Mouse (Mus musculus) lung, postnatal 4 days (tissue): ENCODE data around the gene Rab5c.

ENCODE experiments used
- DNase-seq, 2 experiments: peaks; one replicate each; pipeline ENCODE4 v3.0.0; 2021

Rab5c gene

GRCm38 (mm10) chr11:100750127-100750526 lies 12.1 kb upstream of the Rab5c start:
- no peak for DNase-seq

DNA sequence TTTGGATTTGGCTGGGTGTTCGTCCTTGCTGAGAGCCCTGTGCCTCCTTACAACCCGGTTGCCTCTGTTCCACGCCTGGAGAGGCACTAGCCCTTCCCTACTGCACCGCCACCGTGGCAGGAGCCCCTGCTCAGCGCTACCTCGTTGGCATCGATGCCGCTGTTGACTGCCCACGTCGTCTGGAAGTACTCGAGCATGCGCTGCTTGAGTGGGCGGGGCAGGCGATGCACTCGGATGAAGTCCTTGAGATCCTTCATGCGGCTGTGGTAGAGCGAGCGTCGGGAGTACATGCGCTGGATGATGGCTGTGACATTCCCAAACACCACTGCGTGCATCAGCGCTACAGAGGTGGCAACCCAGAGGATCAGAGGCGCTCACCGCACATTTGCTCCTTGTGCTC lies 11.5 kb upstream of the Rab5c start:
- DNase-seq: no peak

- DNase-seq: no peak
Observed at GRCm38 (mm10) chr11:100748620-100749019, 10.6 kb upstream of the Rab5c start.

GRCm38 (mm10) chr11:100747114-100747513 lies 9.1 kb upstream of the Rab5c start:
- DNase-seq: no peak

GRCm38 (mm10) chr11:100746546-100746945 lies 8.5 kb upstream of the Rab5c start:
- no peak for DNase-seq

DNA sequence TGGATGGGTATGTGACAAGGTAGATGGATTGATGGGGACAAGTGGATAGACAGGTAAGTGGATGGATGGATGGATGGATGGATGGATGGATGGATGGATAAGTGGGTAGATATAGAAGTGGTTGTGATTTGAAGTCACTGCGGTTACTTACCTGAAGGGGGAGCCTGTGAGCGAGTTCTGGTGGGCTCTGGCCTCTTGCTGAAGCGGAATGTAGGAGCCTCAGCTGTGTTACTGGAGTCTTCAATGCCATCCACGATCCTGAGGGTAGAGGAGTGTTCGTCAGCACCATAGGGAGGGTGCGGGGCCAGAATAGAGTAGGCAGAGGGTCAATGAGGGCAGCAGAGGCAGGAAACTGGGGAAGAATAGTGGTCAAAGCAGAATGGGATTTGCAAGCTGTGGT lies 7.1 kb upstream of the Rab5c start:
- peak in 1 of 2 experiments; percentile 64 for DNase-seq

DNA sequence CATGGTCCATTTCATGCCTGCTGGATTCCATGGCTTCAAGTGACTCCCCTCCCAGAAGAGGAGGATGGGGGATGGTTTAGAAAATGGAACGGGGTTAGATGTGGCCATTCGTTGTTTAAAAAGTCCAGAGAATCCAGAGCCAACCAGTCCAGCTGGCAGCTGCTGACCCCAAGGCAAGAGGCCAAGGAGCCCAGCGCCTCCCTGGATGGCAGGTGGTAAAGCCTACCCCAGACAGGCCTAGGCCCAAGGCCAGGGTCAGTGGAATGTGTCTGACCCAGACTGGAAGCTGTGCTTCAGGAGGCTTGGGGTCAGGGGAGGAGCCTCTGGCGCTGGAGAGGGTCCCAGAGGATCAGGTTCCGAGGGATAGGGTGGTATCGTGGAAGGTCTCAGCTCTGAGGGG lies 3.3 kb upstream of the Rab5c start:
- DNase-seq: peak in 1 of 2 experiments; percentile 38

GRCm38 (mm10) chr11:100738749-100739148 lies 734 bp upstream of the Rab5c start:
- no peak for DNase-seq

GRCm38 (mm10) chr11:100737105-100737733 lies 796 bp downstream of the Rab5c start:
- no peak for DNase-seq

DNA sequence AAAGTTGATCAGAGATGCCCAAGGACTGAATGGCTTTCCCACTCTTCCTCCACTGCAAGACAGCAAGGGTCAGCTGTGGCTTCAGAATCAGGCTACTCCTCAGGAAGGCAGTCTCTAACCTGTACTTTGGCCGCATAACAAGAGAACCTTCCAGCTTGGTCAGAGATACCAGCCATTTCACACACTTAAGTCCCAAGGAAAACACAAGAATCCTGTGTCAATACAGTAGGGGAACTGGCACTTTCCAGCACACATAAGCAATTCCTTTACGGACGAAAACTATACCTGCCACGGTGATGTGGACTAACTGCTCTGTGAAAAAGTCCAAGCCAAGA lies 1.3 kb downstream of the Rab5c start:
- DNase-seq: no peak

DNA sequence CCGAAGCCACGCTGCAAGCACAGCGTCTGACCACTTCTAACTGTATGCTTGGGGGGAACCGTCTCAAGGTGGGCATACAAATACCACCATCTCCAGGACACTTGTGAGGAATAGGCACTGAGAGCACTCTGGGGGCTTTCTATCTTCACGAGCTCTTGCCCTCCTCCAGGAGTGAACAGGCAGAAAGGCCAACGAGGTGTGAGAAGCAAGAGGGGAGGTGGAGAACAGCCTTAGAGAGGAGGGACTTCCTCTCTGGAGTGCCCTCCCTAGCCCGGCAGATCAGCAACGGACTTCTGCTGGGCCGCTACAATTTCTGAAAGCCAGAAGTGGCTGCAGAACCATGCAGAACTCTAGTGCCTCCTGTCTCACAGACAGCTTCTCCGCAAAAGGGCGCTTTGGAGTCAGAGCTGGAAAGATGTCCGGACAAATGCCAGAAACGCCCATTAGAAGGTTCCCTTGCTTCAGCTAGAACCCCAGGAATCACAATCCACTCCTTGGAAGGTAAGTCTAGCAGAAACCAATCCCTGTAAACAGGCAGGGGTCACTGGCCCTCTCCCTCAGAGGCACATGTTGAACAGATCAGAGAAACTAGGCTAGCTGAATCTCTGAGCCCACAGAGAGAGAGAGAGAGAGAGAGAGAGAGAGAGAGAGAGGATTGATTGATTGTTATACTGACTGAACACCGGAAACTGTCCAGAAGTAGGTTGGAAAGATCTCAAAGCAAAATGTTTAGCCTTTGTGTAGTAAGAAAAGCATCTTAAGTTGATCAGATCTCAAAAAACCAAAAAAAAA lies 1.9 kb downstream of the Rab5c start:
- DNase-seq: no peak

DNA sequence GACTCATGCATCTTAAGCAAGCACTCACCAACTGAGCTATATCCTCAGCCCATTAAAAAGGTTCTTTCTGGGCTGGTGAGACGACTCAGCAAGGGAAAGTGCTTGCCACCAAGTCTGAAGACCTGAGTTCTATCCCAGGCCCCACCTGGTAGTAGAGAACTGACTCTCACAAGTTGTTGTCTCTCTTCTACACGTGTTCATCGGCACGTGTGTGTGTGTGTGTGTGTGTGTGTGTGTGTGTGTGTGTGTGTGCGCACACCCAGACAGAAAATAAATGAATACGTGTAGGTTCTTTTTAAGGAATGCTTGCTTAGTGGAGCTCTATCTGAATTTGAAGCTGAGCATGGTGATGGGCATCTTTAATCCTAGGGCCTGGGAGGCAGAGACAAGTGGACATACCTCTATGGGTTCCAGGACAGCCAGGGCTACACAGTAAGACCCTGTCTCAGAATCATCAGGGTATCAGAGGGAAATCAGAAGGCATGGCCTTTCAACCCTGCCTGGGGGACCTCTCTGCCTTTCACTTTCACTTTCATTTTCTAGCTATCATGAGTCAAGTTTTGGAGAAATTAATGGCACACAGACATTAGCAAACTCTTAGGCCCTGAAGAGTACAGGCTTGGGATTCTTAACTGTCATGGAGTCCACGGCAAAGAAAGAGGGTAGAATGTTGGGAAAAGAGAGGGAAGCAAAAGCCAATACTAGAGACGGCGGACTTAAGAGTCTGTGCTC lies 2.7 kb downstream of the Rab5c start:
- DNase-seq: no peak

DNA sequence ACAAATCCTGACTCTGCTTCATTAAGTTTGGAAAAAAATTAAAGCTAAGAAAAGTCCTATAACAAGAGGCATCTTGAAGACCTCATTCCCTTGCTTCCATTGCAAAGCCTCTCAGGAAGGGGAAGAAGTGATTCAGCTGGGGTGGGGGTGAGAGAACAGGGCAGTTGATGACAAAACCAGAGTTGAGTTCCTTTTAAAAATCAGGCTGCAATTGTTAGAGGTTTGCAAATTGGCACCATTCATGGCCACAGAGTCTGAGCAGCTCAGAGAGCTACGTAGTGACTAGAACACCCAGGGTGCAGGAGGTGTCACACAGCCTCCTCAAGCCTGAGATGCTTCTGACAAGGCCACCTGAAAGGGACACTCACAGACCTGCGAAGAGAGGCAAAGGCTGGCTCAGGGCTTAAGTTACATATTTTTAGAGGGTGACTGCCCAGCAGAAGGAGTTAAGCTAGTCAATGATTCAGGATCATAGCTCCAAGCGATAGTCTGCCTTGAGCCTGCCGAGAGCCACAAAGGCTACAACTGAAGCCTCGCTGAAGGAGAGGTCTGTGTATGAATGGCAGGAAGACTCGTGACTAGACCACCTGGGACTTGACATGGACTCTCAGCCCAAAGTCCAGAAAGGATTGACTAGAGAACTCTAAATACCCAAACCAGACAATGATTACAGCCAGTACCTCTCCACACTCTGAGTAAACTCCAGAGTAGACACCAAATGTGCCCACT lies 7.4 kb downstream of the Rab5c start:
- no peak for DNase-seq

GRCm38 (mm10) chr11:100729976-100730375 lies 8.0 kb downstream of the Rab5c start:
- DNase-seq: no peak

GRCm38 (mm10) chr11:100728601-100729000 lies 9.4 kb downstream of the Rab5c start:
- DNase-seq: no peak

GRCm38 (mm10) chr11:100727201-100727600 lies 10.8 kb downstream of the Rab5c start:
- DNase-seq: no peak

- DNase-seq: peak; percentile 58 to 72
Observed at GRCm38 (mm10) chr11:100724919-100725512, 13.0 kb downstream of the Rab5c start.

GRCm38 (mm10) chr11:100722493-100723028 lies 15.5 kb downstream of the Rab5c start:
- DNase-seq: no peak

DNA sequence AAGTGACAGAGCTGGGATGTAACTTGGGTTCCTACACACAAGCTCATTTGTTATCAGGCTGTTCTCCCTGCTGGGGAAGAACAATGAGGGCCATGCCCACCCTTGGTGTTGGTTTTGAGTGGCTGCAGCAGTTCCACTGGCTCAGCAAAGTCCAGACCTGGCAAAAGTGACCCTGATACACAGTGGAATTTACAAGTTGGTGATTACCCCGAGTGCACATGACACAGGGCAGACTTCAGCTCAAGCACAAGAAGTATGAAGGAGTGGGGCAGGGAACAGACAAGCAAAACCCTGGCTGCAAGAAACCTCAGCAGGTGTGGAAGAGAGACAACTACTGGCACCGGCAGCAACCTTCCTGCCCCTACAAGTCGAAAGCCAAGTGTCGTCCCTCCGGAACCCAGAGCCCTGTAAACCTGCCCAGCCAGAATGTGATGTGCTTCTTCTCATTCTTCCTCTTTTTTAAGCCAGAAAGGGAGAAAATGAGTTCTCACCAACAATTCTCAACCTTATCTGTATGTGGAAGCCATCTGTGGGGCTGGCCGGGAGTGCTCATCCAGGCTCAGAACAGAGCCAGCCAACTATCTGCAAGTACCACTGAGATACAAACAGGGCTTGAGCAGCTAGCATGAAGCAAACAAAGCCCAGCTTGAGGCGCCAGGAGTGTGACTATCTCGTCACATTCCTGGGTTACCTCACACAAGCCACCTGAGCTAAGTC lies 16.1 kb downstream of the Rab5c start:
- DNase-seq: no peak

GRCm38 (mm10) chr11:100721254-100721653 lies 16.8 kb downstream of the Rab5c start:
- no peak for DNase-seq

DNA sequence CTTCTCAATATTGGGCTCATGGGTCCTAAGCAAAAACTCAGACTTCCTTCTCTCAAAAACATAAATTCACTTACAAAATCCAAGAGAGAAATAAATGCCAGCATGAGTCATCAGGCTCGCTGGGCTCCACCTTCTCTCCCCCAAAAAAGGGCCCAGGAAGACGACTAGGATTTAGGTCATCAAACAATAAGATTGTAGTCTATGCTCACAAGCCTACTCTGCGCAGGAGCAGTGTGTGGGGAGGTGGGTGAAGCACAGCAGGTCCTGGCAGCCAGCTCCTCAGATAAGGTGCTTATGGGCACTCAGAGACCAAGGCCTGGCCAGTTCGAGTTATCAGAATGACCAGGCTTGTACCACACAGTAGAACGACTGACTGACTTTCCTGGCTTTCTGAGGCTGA lies 17.7 kb downstream of the Rab5c start:
- DNase-seq: no peak

GRCm38 (mm10) chr11:100719893-100720292 lies 18.1 kb downstream of the Rab5c start:
- no peak for DNase-seq
